Mouse (Mus musculus): ENCODE measurements around the gene Wipi1.

Wipi1 gene

DNA sequence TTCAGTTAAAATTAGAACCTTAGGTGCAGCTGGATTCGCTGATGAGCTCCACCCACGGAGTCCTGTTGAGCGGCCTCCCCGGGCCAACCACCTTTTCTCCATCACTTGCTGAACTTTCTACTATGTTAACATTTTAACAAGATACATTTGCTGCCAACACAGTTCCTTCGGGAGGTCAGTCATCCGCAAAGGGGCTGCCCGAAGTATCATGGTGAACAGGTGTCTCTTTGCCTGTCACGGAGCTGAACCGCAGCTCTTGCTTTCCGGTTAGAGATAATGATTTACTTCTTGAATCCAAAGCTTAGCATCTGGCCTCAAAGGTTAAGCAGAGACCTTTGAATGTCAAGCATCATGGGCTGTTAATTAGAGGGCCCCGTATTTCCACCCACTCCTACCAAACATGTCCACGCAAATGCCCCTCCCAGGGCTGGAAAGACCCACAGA is 66.0 kb downstream of the Wipi1 start:
- CTCF ChIA-PET, result no interaction called here

DNA sequence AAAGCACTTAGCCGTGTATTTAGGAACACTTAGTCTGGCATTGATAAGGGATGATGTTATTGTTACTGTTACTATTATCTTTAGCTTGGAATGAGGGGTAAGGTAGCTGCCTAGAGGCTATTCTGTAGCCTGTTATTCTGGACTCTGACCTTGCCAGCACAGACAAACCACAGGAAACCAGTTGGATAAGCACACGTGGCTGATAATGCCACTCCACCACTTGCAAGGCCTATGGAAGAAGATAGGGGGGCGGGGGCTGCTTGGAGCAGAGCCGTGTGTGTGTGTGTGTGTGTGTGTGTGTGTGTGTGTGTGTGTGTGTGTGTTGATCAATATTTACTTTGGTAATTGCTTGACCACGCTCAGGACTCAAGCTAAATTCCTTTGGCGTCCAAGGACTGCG is 66.5 kb downstream of the Wipi1 start:
- CTCF ChIA-PET, result no interaction called here

DNA sequence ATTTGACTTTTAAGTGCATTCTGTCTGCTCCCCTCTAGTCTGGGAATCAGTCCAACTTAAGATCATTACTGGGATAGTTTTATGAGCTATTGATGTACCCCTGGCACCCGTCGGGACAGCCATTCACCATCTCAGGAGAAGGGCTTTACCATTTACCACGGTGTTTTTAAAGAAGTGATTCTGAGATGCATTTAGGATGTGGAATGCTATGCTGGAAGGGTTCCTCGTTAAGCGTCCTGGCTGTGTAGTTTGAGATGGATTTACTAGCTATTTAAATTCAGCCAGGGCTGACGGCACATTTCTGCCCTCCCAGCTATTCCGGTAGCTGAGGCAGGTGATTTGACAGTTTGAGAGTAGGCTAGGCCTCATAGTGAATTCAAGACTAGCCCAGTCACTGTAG is 67.3 kb downstream of the Wipi1 start:
- CTCF ChIA-PET, result no interaction called here

DNA sequence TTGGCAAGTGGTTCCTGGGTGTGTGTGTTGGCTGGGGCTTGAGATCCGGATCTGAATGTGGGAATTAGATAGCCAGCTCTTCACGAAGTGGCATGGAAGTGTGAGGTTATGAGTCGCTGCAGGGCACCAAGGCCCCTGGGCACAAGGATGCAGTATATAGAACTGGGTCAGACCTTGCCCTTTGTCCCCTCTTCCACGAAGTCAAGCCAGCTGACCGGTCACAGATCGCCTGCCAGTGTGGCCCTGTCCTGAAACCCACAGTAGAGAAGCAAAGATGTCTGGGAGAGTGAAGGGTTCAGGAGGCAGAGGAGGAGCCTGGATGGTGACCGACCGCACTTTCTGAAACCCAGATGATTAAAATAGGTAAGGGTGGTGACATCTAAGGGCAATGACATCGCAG is 68.3 kb downstream of the Wipi1 start:
- CTCF ChIA-PET, result no interaction called here

DNA sequence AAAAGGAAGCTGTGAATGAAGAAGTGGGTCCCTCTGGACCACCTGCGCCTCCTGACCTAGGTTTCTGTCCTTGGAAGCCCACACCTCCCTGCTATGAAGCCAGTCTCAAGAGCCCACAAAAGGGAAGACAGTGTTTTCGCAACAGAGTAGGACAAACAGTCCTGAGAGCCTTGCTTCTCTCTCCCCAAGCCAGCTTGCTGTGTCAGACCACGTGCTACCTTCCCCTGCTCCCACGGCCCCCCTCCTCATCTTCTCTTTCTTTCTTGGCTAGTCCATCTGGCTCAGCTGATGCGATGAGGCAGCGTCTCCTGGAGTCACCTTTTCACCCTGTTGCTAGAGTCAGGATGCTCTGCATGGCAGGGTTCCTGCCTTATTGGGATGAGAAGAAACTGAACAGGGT is 72.5 kb downstream of the Wipi1 start:
- CTCF ChIA-PET, result no interaction called here

DNA sequence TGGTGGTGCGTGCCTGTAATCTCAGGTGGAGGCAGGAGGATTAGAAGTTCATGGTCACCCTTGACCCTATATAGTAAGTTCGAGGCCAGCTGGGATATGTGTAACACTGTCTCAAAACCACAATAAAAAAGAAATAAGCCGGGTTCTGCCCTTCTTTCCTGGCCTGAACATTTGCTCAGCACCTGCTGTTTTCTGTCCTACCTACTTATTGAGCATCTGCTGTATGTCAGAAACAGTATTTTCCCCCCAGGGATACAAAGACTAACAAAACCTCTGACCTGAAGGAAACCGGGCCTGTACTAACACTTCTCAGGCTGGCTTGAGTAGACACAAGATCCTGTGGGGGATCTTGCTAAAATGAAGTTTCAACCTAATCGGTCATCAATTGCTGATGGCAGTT is 74.8 kb downstream of the Wipi1 start:
- CTCF ChIA-PET, result no interaction called here

DNA sequence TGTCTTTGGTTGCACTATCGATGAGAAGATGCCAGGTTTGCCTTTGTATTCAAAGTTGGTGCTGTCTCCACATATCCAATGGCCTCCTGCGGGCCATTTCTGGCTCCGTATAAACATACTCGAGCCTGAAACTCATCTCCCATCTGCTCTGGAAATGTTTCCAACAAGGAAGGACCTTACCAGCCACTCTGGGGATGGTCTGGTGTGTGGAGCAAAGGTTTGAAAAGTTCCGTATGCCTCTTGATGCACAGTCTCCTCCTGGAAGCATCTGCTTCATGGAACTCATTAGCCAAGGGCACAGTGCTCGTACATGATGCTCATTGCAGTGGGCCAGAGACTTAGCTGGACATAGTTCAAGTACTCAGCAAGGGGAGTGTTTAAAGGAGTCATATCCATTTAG is 75.8 kb downstream of the Wipi1 start:
- CTCF ChIA-PET, result no interaction called here

DNA sequence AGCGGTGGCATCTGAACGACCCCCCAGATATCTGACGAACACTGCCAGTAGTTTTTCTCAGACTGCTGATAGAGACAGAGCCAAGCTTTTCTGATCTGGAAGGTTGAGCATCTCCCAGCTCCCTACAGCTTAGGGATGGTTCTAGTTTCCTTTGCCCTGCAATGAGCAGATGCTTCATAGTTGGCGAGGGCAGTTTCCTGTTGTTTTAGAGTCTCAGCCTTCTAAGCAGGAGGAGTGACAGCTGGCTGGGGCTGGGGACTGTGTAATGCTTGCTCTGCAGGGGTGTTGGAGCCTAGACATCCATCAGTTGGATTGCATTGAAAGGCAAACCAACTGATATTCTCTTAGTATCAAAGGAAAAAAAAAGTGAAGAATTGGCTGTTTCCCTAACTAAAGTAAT is 81.7 kb downstream of the Wipi1 start:
- CTCF ChIA-PET, result no interaction called here

DNA sequence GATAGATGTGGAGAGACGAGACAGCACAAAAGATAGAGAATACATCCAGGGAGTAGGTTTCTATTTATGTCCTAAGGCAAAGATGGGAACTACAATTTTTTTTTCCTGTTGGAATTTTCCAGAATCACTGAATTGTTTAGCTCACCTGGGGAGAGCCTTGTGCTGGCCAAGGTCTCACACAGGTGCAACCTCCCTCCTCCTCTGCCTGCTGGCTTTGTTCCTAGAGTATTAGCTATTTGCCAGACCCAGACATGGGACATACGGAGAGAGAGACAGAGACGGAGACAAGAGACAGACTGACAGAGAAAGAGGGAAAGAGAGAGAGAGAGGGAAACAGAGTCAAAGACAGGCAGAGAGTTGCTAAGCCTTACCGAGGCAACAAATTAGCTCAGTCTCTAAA is 86.2 kb downstream of the Wipi1 start:
- CTCF ChIA-PET, result no interaction called here

DNA sequence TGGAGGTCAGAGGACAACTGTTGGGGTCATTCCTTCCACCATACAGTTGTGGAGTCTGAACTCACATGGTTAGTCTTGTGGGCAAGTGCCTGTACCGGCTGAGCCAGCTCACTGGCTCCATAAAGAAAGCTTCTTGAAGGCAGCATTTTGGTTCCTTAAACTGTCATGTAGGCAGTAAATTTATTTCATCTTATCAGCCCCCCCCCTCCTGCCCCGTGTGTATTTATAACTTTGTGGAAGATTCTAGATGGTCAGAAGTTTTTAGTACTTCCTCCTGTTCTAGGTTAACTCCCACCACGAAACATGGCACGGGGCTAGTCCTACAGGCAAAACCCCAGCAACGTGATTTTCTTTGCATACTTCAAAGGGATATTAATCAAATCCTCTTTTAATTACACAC is 86.9 kb downstream of the Wipi1 start:
- CTCF ChIA-PET, result no interaction called here

Data from spleen, embryonic (tissue).